Mouse (Mus musculus): ENCODE measurements around the gene Cycs. TPM values are rescaled to one million over a fixed set of nuclear protein-coding genes. Genes with fewer than 3 reads are reported as not detected.

Cycs gene
- polyA plus RNA-seq, 1 experiment from 2014 or later, result 59.1 TPM

DNA sequence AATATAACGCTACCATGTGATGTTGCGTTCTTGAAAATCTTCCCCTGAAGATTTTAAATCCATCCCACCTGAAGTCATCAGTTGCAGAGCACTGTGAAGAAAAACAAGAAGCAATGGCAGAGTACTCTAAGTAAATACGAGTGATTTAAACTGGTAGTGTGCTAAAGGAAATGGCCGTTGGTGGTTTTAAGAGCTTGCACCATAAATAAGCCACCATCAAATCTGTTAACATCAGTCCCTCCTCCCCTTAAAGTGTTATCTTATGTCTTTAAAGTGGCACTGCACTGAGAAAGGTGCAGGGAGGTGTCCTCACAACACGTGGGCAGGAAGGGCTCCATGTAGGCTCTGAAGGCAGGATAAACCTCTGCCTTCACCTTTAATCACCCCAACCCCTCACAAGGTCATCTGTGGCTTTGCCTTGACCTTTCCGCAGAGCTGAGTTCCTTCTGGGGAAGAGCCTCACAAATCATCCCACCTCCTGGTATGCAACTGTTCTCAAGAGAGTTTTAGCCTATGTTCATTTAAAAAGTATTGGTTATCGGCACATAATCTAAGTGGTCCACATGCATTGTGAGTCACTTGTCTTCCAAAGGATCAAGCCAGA, 44.7 kb downstream of the Cycs start:
- no peak overlapping the region for H3K4me3 ChIP-seq (replicated peaks)
- no peaks in the 10 kb centered on the region for H3K36me3 ChIP-seq
- ATAC-seq (ENCODE audit: low read depth), result no peak
- H3K4me2 ChIP-seq, result no peak overlapping the region
- no peak overlapping the region for H3K27ac ChIP-seq
- DNase-seq, result no peak
- H3K27me3 ChIP-seq, result no peaks in the 10 kb centered on the region
- no peak overlapping the region for H3K9ac ChIP-seq
- no peaks in the 10 kb centered on the region for H3K4me1 ChIP-seq (replicated peaks)
- no peaks in the 10 kb centered on the region for H3K9me3 ChIP-seq (replicated peaks)
- WGBS (ENCODE audit: insufficient replicate concordance), result 48% methylated on average over 7 of the region's 7 CpGs

- ATAC-seq (ENCODE audit: low read depth) (no peak), DNase-seq (no peak)
- H3K4me2 ChIP-seq, result no peak overlapping the region
Observed at GRCm38 (mm10) chr6:50520139-50520538, 46.2 kb downstream of the Cycs start.

GRCm38 (mm10) chr6:50518371-50518770, 48.0 kb downstream of the Cycs start:
- Histone ChIP-seq H3K9me3 (replicated peaks) (no peaks in the 10 kb centered on the region), H3K27me3 (no peaks in the 10 kb centered on the region), H3K4me2 (no peak overlapping the region), H3K27ac (no peak overlapping the region), H3K4me1 (replicated peaks) (no peaks in the 10 kb centered on the region), H3K4me3 (replicated peaks) (no peak overlapping the region), H3K36me3 (no peaks in the 10 kb centered on the region), H3K9ac (no peak overlapping the region)
- ATAC-seq (ENCODE audit: low read depth) (no peak), DNase-seq (no peak)
- 40% methylated on average over 5 of the region's 5 CpGs for WGBS (ENCODE audit: insufficient replicate concordance)

More at GRCm38 (mm10) chr6:50520139-50520538, 46.2 kb downstream of the Cycs start:
- H3K27me3 ChIP-seq, result no peaks in the 10 kb centered on the region
- H3K36me3 ChIP-seq, result no peaks in the 10 kb centered on the region
- no peaks in the 10 kb centered on the region for H3K9me3 ChIP-seq (replicated peaks)
- H3K4me3 ChIP-seq (replicated peaks), result no peak overlapping the region
- H3K4me1 ChIP-seq (replicated peaks), result no peaks in the 10 kb centered on the region
- H3K27ac ChIP-seq, result no peak overlapping the region
- 64% methylated on average over 5 of the region's 5 CpGs for WGBS (ENCODE audit: insufficient replicate concordance)
- H3K9ac ChIP-seq, result no peak overlapping the region

Small RNA genes lying within 50 kb of the gene (microRNA-seq; reads per million reads assigned to microRNA genes)
- gene Mir6371, result not detected

Other genes with a start within 250 kb of the Cycs start
- 0.70 and 1.6 TPM in 2 replicates for gene Osbpl3, start 110.3 kb downstream of the Cycs start, polyA plus RNA-seq (2015; fragmentation: Nextera tagmentation; extraction: Ambion mirVana)
- gene 4921507P07Rik, start 30.1 kb upstream of the Cycs start, polyA plus RNA-seq (2015; fragmentation: Nextera tagmentation; extraction: Ambion mirVana), result 0.10 and 0.14 TPM in 2 replicates
- not detected in 2 replicates for gene Npvf, start 87.9 kb upstream of the Cycs start, polyA plus RNA-seq (2015; fragmentation: Nextera tagmentation; extraction: Ambion mirVana)